Mouse (Mus musculus) brain, adult 2 months (tissue): ENCODE measurements around the gene Cep57.
A peak's percentile ranks its signal among the peaks of the same experiment; 100 is the strongest.
"Not testable (repeated sequence)": the region's sequence is repeated elsewhere in the genome, so short reads cannot be mapped to it uniquely, and the experiment has no call there.

ENCODE experiments used
- DNase-seq: peaks from one replicate; pipeline ENCODE4 v3.0.0; 2011; ENCODE audit warnings: low read depth, low spot score

Gene Cep57

DNA sequence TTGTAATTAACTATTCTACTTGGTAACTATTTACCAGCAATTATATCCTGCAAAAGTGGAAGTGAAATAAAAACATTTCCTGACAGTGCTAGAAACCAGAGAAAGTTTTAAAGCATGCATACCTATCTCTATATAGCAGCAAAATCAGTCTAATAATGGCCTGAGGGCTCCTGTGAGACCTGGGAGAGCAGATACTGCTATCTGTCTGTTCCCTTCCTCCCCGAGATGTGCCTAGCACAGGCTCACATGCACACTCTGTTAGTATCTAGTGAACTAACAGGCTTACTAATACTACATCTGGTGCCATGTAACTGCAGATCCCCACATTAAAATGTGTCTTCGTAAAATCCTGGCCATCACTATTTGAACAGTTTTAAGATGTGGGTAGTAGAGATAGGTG is 32.2 kb downstream of the Cep57 start:
- DNase-seq, result no peak

DNA sequence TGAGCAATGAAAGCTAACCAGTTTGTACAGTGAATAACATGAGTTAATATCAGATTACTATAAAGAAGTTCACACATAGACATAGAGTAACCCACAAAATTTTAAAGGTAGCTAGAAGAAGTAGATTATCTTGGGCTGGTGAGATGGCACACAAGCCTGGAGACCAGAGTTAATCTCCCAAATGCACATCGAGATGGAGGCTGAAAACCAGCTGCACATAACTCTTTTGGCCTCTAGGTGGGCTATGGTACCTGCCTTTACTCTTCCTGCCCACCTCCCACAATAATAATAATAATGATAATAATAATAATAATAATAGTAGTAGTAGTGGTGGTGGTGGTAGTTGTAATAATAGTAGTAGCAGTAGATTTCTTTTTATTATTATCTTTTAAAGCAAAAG is 32.6 kb downstream of the Cep57 start:
- DNase-seq, result no peak

DNA sequence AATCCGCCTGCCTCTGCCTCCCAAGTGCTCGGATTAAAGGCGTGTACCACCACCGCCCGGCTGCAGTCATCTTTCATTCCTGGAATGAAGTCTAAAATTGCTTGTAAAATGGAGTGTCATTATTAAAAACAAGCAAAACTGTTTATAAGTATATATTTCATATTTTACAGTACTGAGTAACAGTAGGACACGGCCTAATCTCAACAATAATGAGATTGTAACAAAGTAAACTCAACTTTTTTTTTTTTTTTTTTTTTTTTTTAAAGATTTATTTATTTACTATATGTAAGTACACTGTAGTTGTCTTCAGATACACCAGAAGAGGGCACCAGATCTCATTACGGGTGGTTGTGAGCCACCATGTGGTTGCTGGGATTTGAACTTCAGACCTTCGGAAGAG is 36.0 kb downstream of the Cep57 start:
- DNase-seq, result not testable (repeated sequence)

DNA sequence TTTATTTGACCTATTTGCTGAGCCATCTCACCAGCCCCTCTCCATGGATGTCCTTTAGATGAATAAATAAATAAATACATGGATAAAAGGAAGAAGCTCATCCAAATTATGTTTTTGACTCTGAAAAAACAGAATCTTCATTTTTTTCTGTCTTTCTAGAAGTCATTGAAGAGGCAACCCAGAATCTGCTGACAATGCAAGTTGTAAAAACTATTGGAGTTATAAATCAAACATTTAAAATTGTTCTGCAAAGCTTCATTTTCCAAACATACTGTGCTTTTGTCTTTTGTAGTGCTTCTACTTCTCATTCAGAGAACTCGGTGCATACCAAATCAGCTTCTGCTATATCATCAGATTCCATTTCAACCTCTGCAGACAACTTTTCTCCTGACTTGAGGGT is 44.9 kb downstream of the Cep57 start:
- DNase-seq, result no peak

DNA sequence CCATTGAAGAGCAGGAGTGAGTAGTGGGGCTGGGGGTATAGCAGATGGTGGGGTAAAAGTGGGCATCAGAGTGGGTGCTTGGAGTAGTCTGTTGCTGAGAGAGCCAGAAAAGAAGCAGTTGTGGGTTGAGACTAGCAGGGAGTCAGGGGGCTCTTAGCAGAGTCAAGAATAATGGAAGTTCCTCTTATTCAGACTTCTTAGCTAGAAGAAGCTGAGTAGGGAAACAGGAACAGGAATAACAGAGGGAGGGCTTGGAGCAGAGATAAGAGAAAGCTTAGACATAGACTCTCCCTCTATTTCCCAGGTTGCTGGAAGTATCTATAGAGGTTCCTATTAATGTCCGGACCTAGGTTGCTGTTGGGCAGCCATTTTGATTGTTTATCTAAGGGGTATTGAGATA is 52.2 kb downstream of the Cep57 start:
- no peak for DNase-seq

DNA sequence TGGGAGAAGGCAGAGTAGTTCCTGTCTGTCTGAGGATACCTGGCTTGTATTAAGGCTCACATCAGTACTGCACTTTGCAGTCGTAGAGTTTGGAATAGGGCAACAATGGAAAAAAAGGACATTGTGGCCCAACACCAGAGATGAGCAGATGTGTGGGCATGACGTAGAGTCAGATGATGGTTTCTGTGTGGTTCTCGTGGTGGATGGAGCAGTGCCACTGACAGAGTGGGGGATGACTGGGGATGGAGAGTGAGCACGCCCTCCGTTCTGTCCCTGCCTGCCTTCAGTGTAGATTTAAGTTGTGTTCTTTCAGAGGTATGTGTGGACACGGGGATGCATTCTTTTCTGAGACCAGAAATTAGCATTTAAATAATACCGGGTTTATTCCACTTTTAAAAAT is 60.3 kb downstream of the Cep57 start:
- peak; percentile 87 for DNase-seq

DNA sequence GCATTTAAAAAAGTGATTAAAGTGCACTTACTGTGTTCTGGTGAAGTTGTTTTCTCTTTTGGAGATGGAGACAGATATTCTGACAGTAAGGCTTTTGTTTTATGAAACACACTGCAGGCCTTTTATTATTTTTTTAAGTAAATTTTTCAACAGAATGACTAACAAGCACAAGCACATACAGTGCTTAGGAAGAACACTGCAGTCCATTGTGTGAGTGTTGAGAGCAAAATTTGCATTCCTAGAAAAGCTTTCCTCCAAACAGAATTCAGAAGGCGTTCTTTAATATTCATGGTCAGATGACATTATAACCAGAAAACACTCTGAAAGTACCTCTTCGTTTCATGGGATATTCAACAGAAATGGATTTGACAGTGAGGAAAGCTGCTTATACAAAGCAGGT is 61.3 kb downstream of the Cep57 start:
- DNase-seq, result peak; percentile 80

DNA sequence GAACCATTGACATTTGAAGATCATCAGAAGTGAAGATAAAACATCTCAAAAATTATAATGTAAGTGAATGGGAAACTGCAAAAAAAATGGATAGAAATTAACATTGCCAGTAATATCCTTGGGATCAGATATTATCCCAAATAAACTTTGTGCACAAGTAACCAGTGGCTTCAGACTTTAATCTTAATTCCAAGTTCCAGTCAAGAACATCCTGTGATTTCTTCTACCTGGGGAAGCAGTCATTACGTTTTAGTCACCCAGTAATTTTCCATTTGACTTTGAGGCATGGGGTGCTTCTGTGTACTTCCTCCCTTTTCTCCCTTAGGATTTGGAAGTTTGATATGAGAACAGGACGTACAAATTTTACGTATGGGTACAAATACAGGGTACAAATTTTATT is 66.5 kb downstream of the Cep57 start:
- no peak for DNase-seq
